Mouse (Mus musculus) hindbrain, embryonic 13.5 days (tissue): ENCODE data around the gene Rgs14. TPM values are rescaled to one million over a fixed set of nuclear protein-coding genes. Genes with fewer than 3 reads are reported as not detected.

ENCODE experiments used
- ATAC-seq: fragments of 200-750 bp; cut with Nextera tagmentation; 2 replicates; pipeline ENCODE4 v1.8.0; 2017; ENCODE audit warnings: moderate TSS enrichment; ENCODE audit not compliant: low FRiP score
- H3K27ac ChIP-seq: fragments of 300-500 bp; sonication (generic); 2 replicates; pipeline ENCODE4 v1.5.1; 2015; ENCODE audit warnings: inconsistent platforms, mild to moderate bottlenecking, moderate library complexity
- H3K27me3 ChIP-seq: fragments of 300-500 bp; sonication (generic); 2 replicates; pipeline ENCODE4 v1.6.1; 2015; ENCODE audit warnings: mild to moderate bottlenecking, inconsistent platforms
- H3K36me3 ChIP-seq: fragments of 300-500 bp; sonication (generic); 2 replicates; pipeline ENCODE4 v1.6.1; 2015; ENCODE audit warnings: mild to moderate bottlenecking, inconsistent platforms
- H3K4me1 ChIP-seq: fragments of 300-500 bp; sonication (generic); replicated peaks from 2 replicates; pipeline ENCODE4 v1.6.1; 2015; ENCODE audit warnings: inconsistent platforms
- H3K4me2 ChIP-seq: fragments of 300-500 bp; sonication (generic); 2 replicates; pipeline ENCODE4 v1.6.1; 2015; ENCODE audit warnings: inconsistent platforms, mild to moderate bottlenecking, moderate library complexity
- H3K4me3 ChIP-seq: fragments of 300-500 bp; sonication (generic); 2 replicates; pipeline ENCODE4 v1.5.1; 2015; ENCODE audit warnings: mild to moderate bottlenecking, inconsistent platforms
- H3K9ac ChIP-seq: fragments of 300-500 bp; sonication (generic); 2 replicates; pipeline ENCODE4 v1.6.1; 2015; ENCODE audit warnings: mild to moderate bottlenecking, inconsistent platforms
- H3K9me3 ChIP-seq: fragments of 300-500 bp; sonication (generic); 2 replicates; pipeline ENCODE4 v1.6.1; 2016; ENCODE audit warnings: inconsistent platforms
- WGBS: fragments of 180-500 bp; shearing (Covaris S2); methylation state at CpG from one replicate; pipeline ENCODE4 v1.1.7; 2015; 5-methylcytosine and 5-hydroxymethylcytosine counted together
- polyA plus RNA-seq: library from polyadenylated mRNA; unstranded; fragments of >200 nt; fragmentation: Nextera tagmentation; extraction: Ambion mirVana; gene quantifications from 2 replicates; pipeline ENCODE4 v1.2.1, GENCODE M21; 2015

Rgs14 gene
- polyA plus RNA-seq, result 0.21 and 0.29 TPM in 2 replicates

DNA sequence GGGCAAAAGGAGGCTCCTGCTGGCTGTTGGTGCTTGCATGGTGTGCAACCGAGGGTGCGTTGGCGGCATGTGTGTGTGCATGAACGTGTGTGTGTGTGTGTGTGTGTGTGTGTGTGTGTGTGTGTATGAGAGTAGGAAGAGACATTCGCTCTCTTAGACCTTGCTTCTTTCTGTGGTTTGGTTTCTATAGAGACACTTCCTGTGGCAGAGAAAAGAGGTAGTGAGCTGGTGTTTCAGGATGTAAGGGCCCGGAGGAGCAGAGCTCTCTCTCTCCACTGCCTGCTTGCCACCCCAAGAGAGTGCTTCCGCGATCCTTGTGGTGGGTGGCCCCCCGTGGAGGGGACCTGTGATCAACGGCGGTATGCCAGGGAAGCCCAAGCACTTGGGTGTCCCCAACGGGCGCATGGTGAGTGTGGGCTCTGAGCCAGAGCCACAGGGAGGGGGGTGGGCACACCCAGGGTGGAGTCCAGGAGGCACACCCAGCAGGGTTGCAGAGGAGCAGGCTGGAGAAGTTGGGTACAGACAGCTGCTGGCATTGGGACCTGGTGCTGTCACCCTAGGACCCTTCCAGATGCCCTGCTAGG is at the start of gene Rgs14:
Gene Rgs14 (plus strand): TSS at position 202 of the 584 bp plus-strand sequence.
- Histone ChIP-seq H3K36me3 (no peaks in the 10 kb centered on the region), H3K4me1 (no peaks in the 10 kb centered on the region; the same call in 1 of the 2 replicates), H3K9me3 (no peaks in the 10 kb centered on the region), H3K4me3 (no peak within 1 kb of the TSS), H3K4me2 (no peak within 1 kb of the TSS), H3K9ac (no peak within 1 kb of the TSS), H3K27me3 (peaks cover 51% of the 10 kb centered on the region), H3K27ac (no peak within 1 kb of the TSS)
- WGBS, result 69% methylated on average over 13 of the region's 13 CpGs
- no peak for ATAC-seq

- Histone ChIP-seq H3K9me3 (no peaks in the 10 kb centered on the region), H3K27me3 (no peaks in the 10 kb centered on the region), H3K9ac (peak within 1 kb of the TSS; percentile 96), H3K4me1 (peaks cover 35% of the 10 kb centered on the region), H3K4me2 (peak within 1 kb of the TSS; percentile 90), H3K27ac (peak within 1 kb of the TSS; percentile 82), H3K4me3 (peak within 1 kb of the TSS; percentile 94), H3K36me3 (peaks cover 59% of the 10 kb centered on the region)
- no peak for ATAC-seq
- WGBS, result 88% methylated on average over 4 of the region's 4 CpGs
Measured at GRCm38 (mm10) chr13:55319931-55320533, 49.5 kb upstream of the Rgs14 start, which contains the start of gene Prelid1. TSS of gene Prelid1 (plus strand) at chr13:55320500.

DNA sequence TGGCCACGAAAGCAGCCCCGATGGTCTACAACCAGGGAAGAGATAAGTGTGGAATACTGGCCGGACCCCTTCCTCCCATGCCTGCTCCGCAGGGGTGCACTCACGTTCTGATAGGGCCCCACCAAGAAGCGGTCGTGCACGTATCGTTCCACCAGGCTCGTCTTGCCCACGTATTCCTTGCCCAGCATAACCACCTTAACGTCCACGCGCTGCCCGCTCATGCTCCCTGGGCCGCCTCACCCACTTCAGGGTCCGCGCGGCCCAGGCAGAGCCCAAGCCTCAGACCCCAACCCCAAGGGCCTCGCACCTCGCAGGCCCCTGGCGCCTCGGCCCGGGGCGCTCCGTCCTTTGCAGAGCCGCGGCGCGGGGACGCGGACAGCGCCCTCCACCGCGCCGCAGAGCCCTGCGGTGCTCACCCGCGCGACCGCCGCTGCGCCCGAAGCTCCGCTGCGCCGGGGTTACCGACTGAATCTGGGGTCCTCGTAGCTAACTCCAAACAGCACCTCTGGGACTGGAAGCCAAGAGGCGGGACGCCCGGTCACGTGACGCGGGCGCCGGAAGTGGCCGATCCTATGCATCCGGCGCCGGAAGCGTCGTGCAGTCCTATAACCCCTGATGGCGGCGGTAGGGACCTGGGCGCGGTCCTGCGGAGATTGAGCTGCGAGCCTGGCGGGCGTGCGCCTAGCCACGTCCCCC is 48.0 kb upstream of the Rgs14 start, which contains the start of gene Rab24:
Gene Rab24 (minus strand): TSS at position 513 of the 696 bp plus-strand sequence.
- H3K4me3 ChIP-seq, result peak within 1 kb of the TSS; percentile 94
- peaks cover 35% of the 10 kb centered on the region for H3K4me1 ChIP-seq
- peaks cover 64% of the 10 kb centered on the region for H3K36me3 ChIP-seq
- H3K27ac ChIP-seq, result peak within 1 kb of the TSS; percentile 82
- under 1% methylated on average over 73 of the region's 73 CpGs for WGBS
- no peaks in the 10 kb centered on the region for H3K9me3 ChIP-seq
- H3K9ac ChIP-seq, result peak within 1 kb of the TSS; percentile 96
- H3K27me3 ChIP-seq, result no peaks in the 10 kb centered on the region
- peak; percentile 94 for ATAC-seq
- peak within 1 kb of the TSS; percentile 90 for H3K4me2 ChIP-seq

GRCm38 (mm10) chr13:55322130-55322825 is 47.3 kb upstream of the Rgs14 start:
- ATAC-seq, result no peak
- Histone ChIP-seq H3K27me3 (no peaks in the 10 kb centered on the region), H3K9ac (peak overlapping the region; percentile 96), H3K9me3 (no peaks in the 10 kb centered on the region), H3K4me2 (peak overlapping the region; percentile 90), H3K4me3 (peak overlapping the region; percentile 94), H3K36me3 (peaks cover 57% of the 10 kb centered on the region), H3K27ac (peak overlapping the region; percentile 82), H3K4me1 (peaks cover 39% of the 10 kb centered on the region)
- 2% methylated on average over 31 of the region's 31 CpGs for WGBS

- no peak overlapping the region for H3K4me3 ChIP-seq
- H3K4me2 ChIP-seq, result no peak overlapping the region
- peaks cover 56% of the 10 kb centered on the region for H3K4me1 ChIP-seq
- H3K27me3 ChIP-seq, result 0 out of 2 replicates have a peak, but pooled peaks cover 7% of the 10 kb centered on the region
- no peak overlapping the region for H3K27ac ChIP-seq
- WGBS, result 81% methylated on average over 11 of the region's 11 CpGs
- no peaks in the 10 kb centered on the region for H3K9me3 ChIP-seq
- H3K9ac ChIP-seq, result no peak overlapping the region
- ATAC-seq, result no peak
- peaks cover 27% of the 10 kb centered on the region for H3K36me3 ChIP-seq
Measured at GRCm38 (mm10) chr13:55325596-55325995, 43.9 kb upstream of the Rgs14 start.

GRCm38 (mm10) chr13:55327169-55327568 is 42.4 kb upstream of the Rgs14 start:
- H3K27me3 ChIP-seq, result 0 out of 2 replicates have a peak, but pooled peaks cover 7% of the 10 kb centered on the region
- WGBS, result 53% methylated on average over 4 of the region's 4 CpGs
- H3K9ac ChIP-seq, result 0 out of 2 replicates have a peak overlapping the region, but pooled peaks have one; percentile 20
- H3K4me1 ChIP-seq, result peaks cover 54% of the 10 kb centered on the region
- H3K36me3 ChIP-seq, result peaks cover 27% of the 10 kb centered on the region
- peak overlapping the region; percentile 18; the same call in 1 of the 2 replicates for H3K4me2 ChIP-seq
- no peak overlapping the region for H3K4me3 ChIP-seq
- peak overlapping the region; percentile 73 for H3K27ac ChIP-seq
- no peak for ATAC-seq
- H3K9me3 ChIP-seq, result no peaks in the 10 kb centered on the region

- ATAC-seq, result peak; percentile 4; the same call in 1 of the 2 replicates
- WGBS, result 0% methylated on average over 2 of the region's 8 CpGs
- Histone ChIP-seq H3K4me2 (0 out of 2 replicates have a peak overlapping the region, but pooled peaks have one; percentile 80), H3K4me3 (0 out of 2 replicates have a peak overlapping the region, but pooled peaks have one; percentile 2), H3K27ac (peak overlapping the region; percentile 73), H3K9me3 (no peaks in the 10 kb centered on the region), H3K36me3 (peaks cover 27% of the 10 kb centered on the region), H3K9ac (no peak overlapping the region), H3K4me1 (peaks cover 51% of the 10 kb centered on the region), H3K27me3 (0 out of 2 replicates have a peak, but pooled peaks cover 7% of the 10 kb centered on the region)
Measured at GRCm38 (mm10) chr13:55327633-55328032, 41.9 kb upstream of the Rgs14 start.

- Histone ChIP-seq H3K4me3 (peak overlapping the region; percentile 65; the same call in 1 of the 2 replicates), H3K4me1 (peaks cover 46% of the 10 kb centered on the region), H3K27me3 (0 out of 2 replicates have a peak, but pooled peaks cover 7% of the 10 kb centered on the region), H3K27ac (no peak overlapping the region), H3K9ac (peak overlapping the region; percentile 77; the same call in 1 of the 2 replicates), H3K36me3 (peaks cover 27% of the 10 kb centered on the region), H3K9me3 (no peaks in the 10 kb centered on the region), H3K4me2 (peak overlapping the region; percentile 80)
- ATAC-seq, result no peak
- 79% methylated on average over 6 of the region's 6 CpGs for WGBS
Measured at GRCm38 (mm10) chr13:55328171-55328570, 41.4 kb upstream of the Rgs14 start.

DNA sequence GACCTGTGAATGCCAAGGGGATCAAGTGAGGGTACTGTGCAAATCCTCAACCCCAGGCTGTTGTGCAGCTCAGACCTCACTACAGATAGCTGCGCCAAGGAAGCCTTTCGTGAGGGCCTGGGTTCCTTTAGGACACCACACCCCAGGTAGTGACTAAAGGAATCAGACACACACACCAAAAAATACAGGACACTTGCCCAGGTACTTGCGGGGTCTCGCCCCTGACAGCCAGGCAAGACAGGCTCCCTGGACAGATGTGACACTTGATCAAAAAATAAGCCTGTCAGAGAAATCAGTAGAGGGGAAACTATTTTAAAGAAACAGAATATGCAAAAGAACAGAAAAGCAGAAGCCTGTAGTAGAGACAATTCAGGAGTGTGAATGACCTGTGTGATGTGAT is 40.9 kb upstream of the Rgs14 start:
- H3K9me3 ChIP-seq, result no peaks in the 10 kb centered on the region
- WGBS, result 82% methylated on average over 4 of the region's 4 CpGs
- H3K27ac ChIP-seq, result no peak overlapping the region
- peak overlapping the region; percentile 65 for H3K4me3 ChIP-seq
- 0 out of 2 replicates have a peak, but pooled peaks cover 7% of the 10 kb centered on the region for H3K27me3 ChIP-seq
- peaks cover 41% of the 10 kb centered on the region for H3K4me1 ChIP-seq
- peaks cover 26% of the 10 kb centered on the region for H3K36me3 ChIP-seq
- H3K9ac ChIP-seq, result peak overlapping the region; percentile 77; the same call in 1 of the 2 replicates
- ATAC-seq, result no peak
- H3K4me2 ChIP-seq, result peak overlapping the region; percentile 80

- peaks cover 20% of the 10 kb centered on the region for H3K36me3 ChIP-seq
- H3K4me1 ChIP-seq, result peaks cover 36% of the 10 kb centered on the region
- H3K4me3 ChIP-seq, result peak overlapping the region; percentile 65
- peak overlapping the region; percentile 80 for H3K4me2 ChIP-seq
- H3K27me3 ChIP-seq, result 0 out of 2 replicates have a peak, but pooled peaks cover 7% of the 10 kb centered on the region
- peak; percentile 25 for ATAC-seq
- peak overlapping the region; percentile 84 for H3K27ac ChIP-seq
- peak overlapping the region; percentile 77 for H3K9ac ChIP-seq
- WGBS, result under 1% methylated on average over 29 of the region's 29 CpGs
- no peaks in the 10 kb centered on the region for H3K9me3 ChIP-seq
Measured at GRCm38 (mm10) chr13:55329109-55329682, 40.3 kb upstream of the Rgs14 start.
